Mouse (Mus musculus) T-helper 1 cell (primary cell): ENCODE data around the gene Trp53bp2.

Source experiments
- in situ Hi-C: fragments of 300-600 bp; cut with MboI, MseI; formaldehyde crosslinking; loops from one replicate; pipeline ENCODE4 v1.15.1; 2025; ENCODE audit warnings: high pct_unique_total_duplicates

Gene Trp53bp2

GRCm38 (mm10) chr1:182408684-182409327 is at the start of gene Trp53bp2:
Gene Trp53bp2 (plus strand): TSS chr1:182409172.
- in situ Hi-C loops = no loop called here

DNA sequence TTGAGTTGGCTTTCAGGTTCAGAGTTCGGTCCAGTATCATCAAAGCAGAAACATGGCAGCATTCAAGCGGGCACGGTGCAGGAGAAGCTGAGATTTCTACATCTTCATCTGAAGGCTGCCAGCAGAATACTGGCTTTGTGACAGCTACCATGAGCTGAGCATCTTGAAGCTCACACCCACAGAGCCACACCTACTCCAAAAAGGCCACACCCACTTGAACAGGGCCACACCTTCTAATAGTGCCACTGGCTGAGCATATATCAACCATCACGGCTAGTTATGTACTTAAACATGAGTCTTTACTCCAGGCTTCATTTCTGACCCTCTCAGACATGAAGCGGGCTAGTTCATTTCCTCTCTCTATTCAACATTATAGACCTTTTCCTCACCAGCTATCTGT is 46.3 kb upstream of the Trp53bp2 start:
- in situ Hi-C loops = loop anchor here (10.0 kb wide), 1 partner anchor 1968 kb away; no protein-coding TSS in a partner anchor

- in situ Hi-C loops = loop anchor here (10.0 kb wide), 1 partner anchor 1969 kb away; no protein-coding TSS in a partner anchor
Measured at GRCm38 (mm10) chr1:182363683-182364404, 45.1 kb upstream of the Trp53bp2 start.

GRCm38 (mm10) chr1:182368309-182368708 is 40.7 kb upstream of the Trp53bp2 start:
- in situ Hi-C loops = loop anchor here (10.0 kb wide), 1 partner anchor 1974 kb away; no protein-coding TSS in a partner anchor

DNA sequence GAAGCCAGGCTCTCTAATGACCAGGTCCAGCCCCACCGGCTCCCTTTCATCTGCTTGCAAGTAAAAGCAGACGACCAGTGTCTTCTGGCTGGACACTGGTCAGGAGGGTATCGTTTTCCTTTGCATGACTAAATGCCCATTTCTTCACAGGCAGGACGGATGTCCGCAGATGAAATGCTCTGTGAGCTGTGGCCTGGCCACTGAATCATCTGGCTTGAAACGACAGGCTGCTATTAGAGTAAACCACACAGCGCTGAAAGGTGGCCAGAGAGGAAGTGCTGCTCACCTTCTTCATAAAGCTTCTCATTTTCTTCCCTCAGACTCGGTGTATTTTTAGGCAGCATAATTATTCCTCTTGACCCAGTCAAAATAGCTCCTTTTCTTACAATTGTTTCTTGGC is 40.2 kb upstream of the Trp53bp2 start:
- in situ Hi-C loops = loop anchor here (10.0 kb wide), 1 partner anchor 1974 kb away; no protein-coding TSS in a partner anchor

GRCm38 (mm10) chr1:182369435-182369834 is 39.5 kb upstream of the Trp53bp2 start:
- in situ Hi-C loops = loop anchor here (10.0 kb wide), 1 partner anchor 1975 kb away; no protein-coding TSS in a partner anchor

GRCm38 (mm10) chr1:182371891-182372290 is 37.1 kb upstream of the Trp53bp2 start:
- in situ Hi-C loops = no loop called here

DNA sequence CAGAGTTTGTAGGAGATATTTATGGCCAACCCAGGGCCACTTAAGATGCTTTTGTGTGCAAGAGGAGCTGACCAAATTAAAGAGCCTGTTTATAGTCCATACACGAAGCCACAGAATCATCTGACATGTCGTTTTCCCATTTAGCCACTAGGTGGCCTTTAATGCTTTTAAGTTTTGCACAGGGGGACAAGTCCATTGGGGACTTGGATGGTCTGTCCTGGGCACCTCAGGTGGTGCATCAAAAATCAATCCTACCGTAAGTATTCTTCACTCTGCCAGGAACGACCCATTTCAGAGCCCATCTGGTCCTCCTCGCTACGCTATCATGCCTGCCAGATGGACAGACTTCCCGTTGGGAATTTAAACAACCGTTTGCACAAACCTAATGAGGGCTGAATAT is 32.8 kb upstream of the Trp53bp2 start:
- in situ Hi-C loops = no loop called here

DNA sequence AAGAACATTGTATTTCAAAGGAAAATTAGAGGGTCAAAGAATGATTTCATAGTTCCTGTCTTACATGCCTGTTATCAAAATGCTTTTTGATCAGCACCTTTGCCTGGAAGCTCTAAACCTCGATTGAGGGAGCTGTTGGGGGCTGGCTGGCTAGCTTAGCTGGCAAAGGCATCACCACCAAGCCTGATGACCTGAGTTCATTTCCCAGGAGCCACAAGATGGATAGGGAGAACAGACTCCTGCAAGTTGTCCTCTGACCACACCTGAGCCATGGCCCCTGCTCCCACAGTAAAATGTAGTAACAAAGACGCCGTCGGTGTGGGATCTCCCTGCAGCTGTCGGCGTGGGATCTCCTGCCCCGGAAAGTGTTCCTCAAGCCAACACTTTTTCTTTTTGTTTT is 32.1 kb upstream of the Trp53bp2 start:
- in situ Hi-C loops = no loop called here

DNA sequence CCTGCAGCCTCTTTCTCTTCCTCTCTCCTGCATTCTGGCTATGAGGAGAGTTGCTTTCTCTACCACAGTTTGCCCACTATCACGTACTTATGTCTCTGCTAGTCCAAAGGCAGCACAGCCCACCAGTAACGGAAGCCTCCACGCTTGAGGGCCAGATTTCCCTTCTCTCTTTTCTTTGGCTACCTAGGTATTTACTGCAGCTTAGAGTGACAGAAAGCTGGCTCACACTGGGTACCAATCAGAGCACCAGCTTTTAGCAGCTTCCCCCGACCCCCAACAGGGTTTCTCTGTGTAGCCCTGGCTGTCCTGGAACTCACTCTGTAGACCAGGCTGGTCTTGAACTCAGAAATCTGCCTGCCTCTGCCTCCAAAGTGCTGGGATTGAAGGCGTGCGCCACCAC is 31.5 kb upstream of the Trp53bp2 start:
- in situ Hi-C loops = no loop called here

- in situ Hi-C loops = no loop called here
Measured at GRCm38 (mm10) chr1:182378205-182378835, 30.7 kb upstream of the Trp53bp2 start.

- in situ Hi-C loops = no loop called here
Measured at GRCm38 (mm10) chr1:182378876-182379275, 30.1 kb upstream of the Trp53bp2 start.

DNA sequence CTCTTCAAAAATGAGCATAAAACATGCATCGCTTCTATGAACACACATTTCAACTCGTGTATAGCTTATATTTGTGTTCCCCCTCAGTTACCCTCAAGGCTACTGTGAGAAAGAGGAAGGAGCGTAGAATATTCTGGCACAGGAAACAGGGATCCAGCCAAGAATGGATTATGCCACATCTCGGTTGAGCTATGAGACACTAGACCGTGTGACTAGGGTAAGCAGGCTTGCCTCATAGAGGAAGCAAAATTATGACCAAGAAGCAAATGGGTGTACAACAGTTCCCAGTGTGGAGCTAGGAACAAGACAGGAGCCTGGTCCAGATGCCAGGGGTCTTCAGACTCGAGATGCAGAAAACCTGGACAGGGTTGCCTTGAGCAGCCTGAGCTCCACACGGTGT is 28.3 kb upstream of the Trp53bp2 start:
- in situ Hi-C loops = no loop called here

DNA sequence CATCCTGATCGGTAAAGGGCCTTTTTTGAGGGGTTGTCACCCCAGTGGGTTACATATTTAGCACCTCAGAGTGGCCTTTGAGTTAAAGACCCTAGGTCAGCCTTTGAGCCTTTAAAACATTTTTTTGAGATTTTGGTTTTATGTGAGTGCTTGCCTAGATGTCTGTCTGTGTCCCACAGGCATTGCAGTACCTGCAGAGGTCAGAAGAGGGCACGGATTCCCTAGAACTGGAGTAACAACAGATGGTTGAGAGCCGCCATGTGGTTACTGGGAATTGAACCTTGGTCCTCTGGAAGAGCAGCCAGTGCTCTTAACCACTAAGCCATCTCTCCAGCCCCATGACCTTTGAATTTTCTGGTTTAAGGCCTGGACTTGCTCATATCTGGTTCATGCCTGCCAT is 27.6 kb upstream of the Trp53bp2 start:
- in situ Hi-C loops = no loop called here

DNA sequence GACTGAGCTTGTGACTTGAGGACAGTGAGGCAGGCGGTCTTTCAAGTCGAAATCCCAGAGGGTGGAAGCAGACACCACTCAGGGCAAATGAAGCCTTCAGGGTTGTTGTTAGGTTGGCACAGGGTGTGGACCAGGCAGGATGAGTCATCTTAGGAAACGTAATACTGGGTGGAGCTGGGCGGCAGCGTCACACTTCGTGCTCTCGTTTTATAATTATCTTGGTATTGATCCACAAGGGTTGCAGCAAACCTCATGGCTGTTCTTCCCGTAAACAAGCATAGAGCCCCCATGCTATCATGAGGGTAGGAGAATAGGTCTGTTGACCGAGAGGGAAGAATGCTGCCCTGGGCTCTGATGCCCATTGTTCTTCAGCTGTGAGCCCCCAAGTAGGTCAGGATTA is 25.9 kb upstream of the Trp53bp2 start:
- in situ Hi-C loops = no loop called here

- in situ Hi-C loops = no loop called here
Measured at GRCm38 (mm10) chr1:182386449-182386848, 22.5 kb upstream of the Trp53bp2 start.

- in situ Hi-C loops = no loop called here
Measured at GRCm38 (mm10) chr1:182388729-182389128, 20.2 kb upstream of the Trp53bp2 start.

DNA sequence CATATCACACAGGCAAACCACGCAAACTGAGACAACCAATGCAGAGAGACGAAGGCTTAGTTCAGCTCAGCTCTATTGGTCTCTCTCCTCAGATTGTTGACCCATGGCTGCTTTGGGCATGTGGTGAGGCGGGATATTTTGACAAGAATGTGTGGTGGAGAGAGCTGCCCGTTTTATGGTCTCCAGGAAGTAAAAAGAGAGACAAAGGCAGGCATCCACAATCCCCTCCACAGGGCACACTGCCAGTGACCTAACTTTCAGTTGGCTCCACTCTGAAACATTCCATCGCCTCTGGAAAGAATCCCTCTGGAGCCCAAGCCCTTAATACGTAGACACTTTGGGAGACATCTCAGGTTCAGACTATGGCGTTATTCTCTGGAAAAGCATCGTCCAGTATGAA is 10.8 kb upstream of the Trp53bp2 start:
- in situ Hi-C loops = no loop called here

GRCm38 (mm10) chr1:182398780-182399179 is 10.2 kb upstream of the Trp53bp2 start:
- in situ Hi-C loops = no loop called here

DNA sequence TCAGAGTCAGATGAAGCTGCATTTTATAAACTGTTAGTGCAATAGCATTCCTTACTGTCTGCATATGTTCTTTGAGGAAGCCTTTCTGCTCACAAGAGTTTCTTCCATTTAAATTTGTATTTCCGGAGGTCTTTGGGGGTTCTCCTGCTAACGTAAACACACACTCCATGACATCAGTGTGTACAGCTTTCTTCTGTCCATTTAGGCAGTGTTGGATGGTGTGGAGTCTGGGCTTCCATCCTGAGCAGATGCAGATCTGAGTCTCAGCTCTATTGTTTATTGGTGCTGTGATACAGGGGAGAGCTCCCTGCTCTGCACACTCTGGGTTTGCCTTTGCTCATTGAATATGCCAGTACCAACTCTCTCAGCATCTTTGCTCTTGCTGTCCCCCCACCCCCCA is 9.8 kb upstream of the Trp53bp2 start:
- in situ Hi-C loops = no loop called here

- in situ Hi-C loops = no loop called here
Measured at GRCm38 (mm10) chr1:182399908-182400307, 9.1 kb upstream of the Trp53bp2 start.

DNA sequence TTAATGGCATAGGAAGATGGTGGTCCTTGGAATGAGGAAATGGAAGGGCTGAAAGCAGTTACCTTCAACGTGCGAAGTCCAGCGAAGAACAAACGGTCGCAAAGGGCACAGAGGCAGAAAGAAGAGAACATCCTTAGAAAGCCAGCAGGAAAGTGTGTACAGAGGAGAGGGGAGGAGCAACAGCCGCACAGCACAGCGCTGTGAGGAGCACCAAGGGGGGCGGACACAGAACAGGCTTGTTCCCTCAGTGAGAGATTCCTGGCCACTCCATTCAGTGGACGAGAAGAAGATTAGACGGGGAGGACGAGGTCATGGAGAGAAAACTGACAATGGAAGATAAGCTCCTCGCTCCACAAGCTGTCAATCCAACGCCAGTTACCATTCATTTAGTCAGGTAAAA is 5.9 kb upstream of the Trp53bp2 start:
- in situ Hi-C loops = no loop called here

DNA sequence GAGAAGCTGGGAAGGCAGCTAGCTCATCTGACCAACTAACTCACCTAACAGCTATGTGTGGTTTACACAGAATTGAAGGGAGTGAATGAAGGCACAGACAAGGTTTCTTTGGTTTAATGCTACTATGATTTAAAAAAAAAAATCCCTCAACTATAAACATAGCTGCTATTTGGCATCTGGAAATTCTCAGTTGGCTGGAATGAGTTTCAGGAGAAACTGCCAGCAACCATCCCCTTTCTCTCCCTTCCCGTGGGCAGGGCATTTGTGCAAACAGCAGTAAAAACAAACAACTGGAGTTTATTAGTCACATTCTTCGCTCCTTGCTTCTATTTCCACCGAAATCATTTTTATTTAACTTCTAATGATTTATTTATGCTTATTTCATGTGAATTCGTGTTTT is 2.4 kb upstream of the Trp53bp2 start:
- in situ Hi-C loops = no loop called here
